In genomic region chr15:98949607-98949892, GRCm38 (mm10) we compare ENCODE assay signal across 18 mouse cellular contexts. TPM values are rescaled to one million over a fixed set of nuclear protein-coding genes. Genes with fewer than 3 reads are reported as not detected.
A peak's percentile ranks its signal among the peaks of the same experiment; 100 is the strongest.
DNase-seq lines count a peak whose midpoint lies in the region; ATAC-seq lines count a peak whose summit lies in the region.
"Had no signal": no experiment of that assay in that cellular context is flagged by ENCODE, and none has a peak within 500 bp of the region (broad histone marks: within the 10 kb centered on the region; RNA-seq: fewer than 3 reads in every experiment).

No protein-coding gene starts in this region.

- H3K27ac ChIP-seq in forebrain, embryonic 11.5 days (ENCODE audit: low read depth, low read length): no peak overlapping the region; the same call in 1 of the 2 replicates
- H3K27ac ChIP-seq in hindbrain, embryonic 10.5 days: no peak overlapping the region
- no peak overlapping the region for H3K27ac ChIP-seq in midbrain, embryonic 11.5 days (ENCODE audit: low read depth, low read length)
- H3K27ac ChIP-seq in neural tube, embryonic 13.5 days (replicated peaks): peak overlapping the region; percentile 71
- H3K27ac ChIP-seq: limb, embryonic 13.5 days had no signal

- ATAC-seq in forebrain, embryonic 11.5 days (replicated peaks; ENCODE audit: low FRiP score): no peak; the same call in 1 of the 2 replicates
- ATAC-seq in midbrain, embryonic 11.5 days (ENCODE audit: low FRiP score): no peak
- ATAC-seq in neural tube, embryonic 13.5 days (ENCODE audit: low read depth): no peak

- 73% methylated on average over 3 of the region's 3 CpGs for WGBS in forebrain, embryonic 11.5 days
- WGBS in hindbrain, embryonic 10.5 days: 65% methylated on average over 3 of the region's 3 CpGs
- 64% methylated on average over 3 of the region's 3 CpGs for WGBS in midbrain, embryonic 11.5 days
- WGBS in neural tube, embryonic 13.5 days: 35% methylated on average over 3 of the region's 3 CpGs

- no peaks in the 10 kb centered on the region for H3K27me3 ChIP-seq in forebrain, embryonic 11.5 days (ENCODE audit: control insufficient read depth, insufficient read depth, low read length)
- no peaks in the 10 kb centered on the region for H3K27me3 ChIP-seq in hindbrain, embryonic 10.5 days (ENCODE audit: insufficient read depth, poor library complexity, severe bottlenecking)
- no peaks in the 10 kb centered on the region for H3K27me3 ChIP-seq in midbrain, embryonic 11.5 days (ENCODE audit: control insufficient read depth, insufficient read depth, low read length)
- H3K27me3 ChIP-seq in neural tube, embryonic 13.5 days: no peaks in the 10 kb centered on the region
- H3K27me3 ChIP-seq: limb, embryonic 13.5 days had no signal

- no peaks in the 10 kb centered on the region for H3K4me1 ChIP-seq in forebrain, embryonic 11.5 days (replicated peaks; ENCODE audit: control insufficient read depth, insufficient read depth, low read length)
- H3K4me1 ChIP-seq in hindbrain, embryonic 10.5 days (replicated peaks): peaks cover 29% of the 10 kb centered on the region
- peaks cover 8% of the 10 kb centered on the region; the same call in 1 of the 2 replicates for H3K4me1 ChIP-seq in midbrain, embryonic 11.5 days (ENCODE audit: control insufficient read depth, insufficient read depth, low read length)
- H3K4me1 ChIP-seq in neural tube, embryonic 13.5 days (replicated peaks): peaks cover 22% of the 10 kb centered on the region

- 0 out of 2 replicates have a peak overlapping the region, but pooled peaks have one; percentile 6 for H3K4me3 ChIP-seq in forebrain, embryonic 11.5 days (ENCODE audit: low read depth, low read length)
- H3K4me3 ChIP-seq in hindbrain, embryonic 10.5 days: peak overlapping the region; percentile 29
- H3K4me3 ChIP-seq in midbrain, embryonic 11.5 days (ENCODE audit: low read depth, low read length): no peak overlapping the region; the same call in 1 of the 2 replicates
- H3K4me3 ChIP-seq in neural tube, embryonic 13.5 days: peak overlapping the region; percentile 39
- H3K4me3 ChIP-seq: limb, embryonic 13.5 days had no signal

- no peak for DNase-seq in forebrain, embryonic 11.5 days (ENCODE audit: low spot score)
- DNase-seq in hindbrain, embryonic 10.5 days (ENCODE audit: low spot score): peak; percentile 35
- DNase-seq in midbrain, embryonic 11.5 days (ENCODE audit: low spot score, missing footprints): peak; percentile 90
- no peak for DNase-seq in adrenal gland, postnatal 36 days
- DNase-seq in layer of hippocampus, adult 9-11 months: no peak
- DNase-seq in yolk sac, embryonic 10.5 days (ENCODE audit: low spot score): no peak
- DNase-seq: adrenal gland, adult 8-10 months; cerebellum, adult 8-10 months; embryo, embryonic 11 days; kidney, adult 9 months; right cerebral cortex, adult 18-20 months; thymus, postnatal 36 days had no signal

- H3K9ac ChIP-seq in forebrain, embryonic 11.5 days (ENCODE audit: low read length): peak overlapping the region; percentile 8; the same call in 1 of the 2 replicates
- H3K9ac ChIP-seq in midbrain, embryonic 11.5 days (ENCODE audit: low read length): no peak overlapping the region
- peak overlapping the region; percentile 79 for H3K9ac ChIP-seq in neural tube, embryonic 13.5 days
- H3K9ac ChIP-seq: limb, embryonic 13.5 days had no signal

- no peaks in the 10 kb centered on the region; the same call in 1 of the 2 replicates for H3K36me3 ChIP-seq in forebrain, embryonic 11.5 days (ENCODE audit: control insufficient read depth, insufficient read depth, low read length)
- peaks cover 33% of the 10 kb centered on the region for H3K36me3 ChIP-seq in hindbrain, embryonic 10.5 days
- H3K36me3 ChIP-seq in midbrain, embryonic 11.5 days (ENCODE audit: control insufficient read depth, insufficient read depth, low read length): no peaks in the 10 kb centered on the region
- H3K36me3 ChIP-seq in neural tube, embryonic 13.5 days: peaks cover 15% of the 10 kb centered on the region

- no peaks in the 10 kb centered on the region for H3K9me3 ChIP-seq in forebrain, embryonic 11.5 days (ENCODE audit: control insufficient read depth, low read length)
- peaks cover 4% of the 10 kb centered on the region; the same call in 1 of the 2 replicates for H3K9me3 ChIP-seq in hindbrain, embryonic 10.5 days
- H3K9me3 ChIP-seq in midbrain, embryonic 11.5 days (ENCODE audit: control insufficient read depth, low read length): no peaks in the 10 kb centered on the region; the same call in 1 of the 2 replicates
- H3K9me3 ChIP-seq in neural tube, embryonic 13.5 days: no peaks in the 10 kb centered on the region

- peak overlapping the region; percentile 18; the same call in 1 of the 2 replicates for H3K4me2 ChIP-seq in forebrain, embryonic 11.5 days (ENCODE audit: low read depth, low read length, severe bottlenecking)
- H3K4me2 ChIP-seq in midbrain, embryonic 11.5 days: peak overlapping the region; percentile 21; the same call in 1 of the 2 replicates
- H3K4me2 ChIP-seq in neural tube, embryonic 13.5 days: peak overlapping the region; percentile 70
- H3K4me2 ChIP-seq: limb, embryonic 13.5 days had no signal

RNA-seq across cellular contexts. Expression of gene Gm49450, which starts 3.8 kb away (rescaled TPM):
- polyA plus RNA-seq in forebrain, embryonic 11.5 days (2014; fragmentation: Nextera tagmentation; extraction: Ambion mirVana): not detected in 2 replicates
- not detected in 2 replicates for polyA plus RNA-seq in hindbrain, embryonic 10.5 days (2016; fragmentation: Nextera tagmentation; extraction: Ambion mirVana)
- not detected in 2 replicates for polyA plus RNA-seq in midbrain, embryonic 11.5 days (2014; fragmentation: Nextera tagmentation; extraction: Ambion mirVana)
- polyA plus RNA-seq in neural tube, embryonic 13.5 days (2015; fragmentation: Nextera tagmentation; extraction: Ambion mirVana): not detected in 2 replicates
- total RNA-seq in adrenal gland, postnatal 36 days (2021): not detected
- total RNA-seq: adrenal gland, adult 8-10 months; gastrocnemius, postnatal 4 days; left cerebral cortex, adult 8-10 months had no signal
- polyA plus RNA-seq: heart, embryonic 14.5 days; limb, embryonic 13.5 days; liver, embryonic 16.5 days had no signal

RNA-seq across cellular contexts. Expression of gene Tuba1a, which starts 4.0 kb away (rescaled TPM):
- 5,083 and 5,852 TPM in 2 replicates for polyA plus RNA-seq in forebrain, embryonic 11.5 days (2014; fragmentation: Nextera tagmentation; extraction: Ambion mirVana)
- polyA plus RNA-seq in hindbrain, embryonic 10.5 days (2016; fragmentation: Nextera tagmentation; extraction: Ambion mirVana): 4,838 and 8,764 TPM in 2 replicates
- 7,669 and 8,043 TPM in 2 replicates for polyA plus RNA-seq in midbrain, embryonic 11.5 days (2014; fragmentation: Nextera tagmentation; extraction: Ambion mirVana)
- 13,124 and 14,228 TPM in 2 replicates for polyA plus RNA-seq in neural tube, embryonic 13.5 days (2015; fragmentation: Nextera tagmentation; extraction: Ambion mirVana)
- 100 to 1,000 TPM in 1 of 2 experiments, 10 to 100 TPM in 1; 87.9 to 123 TPM for total RNA-seq in adrenal gland, postnatal 36 days (2021)

RNA-seq across cellular contexts. Expression of gene Tuba1b, which starts 15.2 kb away (rescaled TPM):
- 2,366 and 2,605 TPM in 2 replicates for polyA plus RNA-seq in forebrain, embryonic 11.5 days (2014; fragmentation: Nextera tagmentation; extraction: Ambion mirVana)
- 2,254 and 2,463 TPM in 2 replicates for polyA plus RNA-seq in hindbrain, embryonic 10.5 days (2016; fragmentation: Nextera tagmentation; extraction: Ambion mirVana)
- 2,214 and 2,255 TPM in 2 replicates for polyA plus RNA-seq in midbrain, embryonic 11.5 days (2014; fragmentation: Nextera tagmentation; extraction: Ambion mirVana)
- 1,062 and 1,121 TPM in 2 replicates for polyA plus RNA-seq in neural tube, embryonic 13.5 days (2015; fragmentation: Nextera tagmentation; extraction: Ambion mirVana)
- 100 to 1,000 TPM; 252 to 276 TPM for total RNA-seq in adrenal gland, postnatal 36 days (2021)

RNA-seq across cellular contexts. Expression of gene Lmbr1l, which starts 31.5 kb away (rescaled TPM):
- polyA plus RNA-seq in forebrain, embryonic 11.5 days (2014; fragmentation: Nextera tagmentation; extraction: Ambion mirVana): 8.7 and 9.4 TPM in 2 replicates
- polyA plus RNA-seq in hindbrain, embryonic 10.5 days (2016; fragmentation: Nextera tagmentation; extraction: Ambion mirVana): 22.3 and 25.5 TPM in 2 replicates
- polyA plus RNA-seq in midbrain, embryonic 11.5 days (2014; fragmentation: Nextera tagmentation; extraction: Ambion mirVana): 7.5 and 9.8 TPM in 2 replicates
- polyA plus RNA-seq in neural tube, embryonic 13.5 days (2015; fragmentation: Nextera tagmentation; extraction: Ambion mirVana): 34.9 and 39.0 TPM in 2 replicates
- 10 to 100 TPM; 14.0 to 15.5 TPM for total RNA-seq in adrenal gland, postnatal 36 days (2021)

RNA-seq across cellular contexts. Expression of gene Dhh, which starts 51.2 kb away (rescaled TPM):
- polyA plus RNA-seq in forebrain, embryonic 11.5 days (2014; fragmentation: Nextera tagmentation; extraction: Ambion mirVana): 0.28 and 0.29 TPM in 2 replicates
- 0.42 and 0.46 TPM in 2 replicates for polyA plus RNA-seq in hindbrain, embryonic 10.5 days (2016; fragmentation: Nextera tagmentation; extraction: Ambion mirVana)
- 0.27 and 0.40 TPM in 2 replicates for polyA plus RNA-seq in midbrain, embryonic 11.5 days (2014; fragmentation: Nextera tagmentation; extraction: Ambion mirVana)
- polyA plus RNA-seq in neural tube, embryonic 13.5 days (2015; fragmentation: Nextera tagmentation; extraction: Ambion mirVana): 3.1 and 4.3 TPM in 2 replicates
- 1 to 10 TPM; 2.2 to 3.0 TPM for total RNA-seq in adrenal gland, postnatal 36 days (2021)

Comparison
In these comparisons a context has a peak if more than half of its experiments do, and no peak if none do; other contexts are left out.
1. DNase-seq: peak in hindbrain, embryonic 10.5 days (single experiment) and midbrain, embryonic 11.5 days (single experiment); none in forebrain, embryonic 11.5 days (single experiment), adrenal gland, postnatal 36 days (0 of 2), layer of hippocampus, adult 9-11 months (single experiment) and yolk sac, embryonic 10.5 days (single experiment).
2. H3K4me2 ChIP-seq: peak in every context shown above with its lines; median percentile 70 in neural tube, embryonic 13.5 days; 21 in midbrain, embryonic 11.5 days; 18 in forebrain, embryonic 11.5 days.